Mouse (Mus musculus): ENCODE measurements around the gene Tor1aip2. TPM values are rescaled to one million over a fixed set of nuclear protein-coding genes. Genes with fewer than 3 reads are reported as not detected.

The Tor1aip2 gene
- total and polyA plus RNA-seq, 3 experiments = 28.7 to 69.5 (median 62.8) TPM

GRCm38 (mm10) chr1:156020402-156020801 lies 14.8 kb upstream of the Tor1aip2 start:
- TF ChIP-seq ZC3H11A (IDR thresholded peaks at IDR 0.05; ENCODE audit: low read depth, low read length) (no peak), JUND (conservative IDR thresholded peaks at IDR 0.05; ENCODE audit: low read depth, low read length) (no peak), ELF1 (IDR thresholded peaks at IDR 0.05; ENCODE audit: low read depth, low read length) (no peak), NELFE (IDR thresholded peaks at IDR 0.05; ENCODE audit: low read depth, low read length) (no peak), MAX (IDR thresholded peaks at IDR 0.05; ENCODE audit: low read length) (no peak), PAX5 (IDR thresholded peaks at IDR 0.05; ENCODE audit: low read length) (no peak), ZNF384 (IDR thresholded peaks at IDR 0.05; ENCODE audit: low read depth, low read length) (no peak), UBTF (IDR thresholded peaks at IDR 0.05; ENCODE audit: low read depth, low read length) (no peak), TBP (conservative IDR thresholded peaks at IDR 0.05; ENCODE audit: low read depth, low read length) (no peak), MYC (IDR thresholded peaks at IDR 0.05; ENCODE audit: low read depth, low read length) (no peak), RCOR1 (conservative IDR thresholded peaks at IDR 0.05; ENCODE audit: low read depth, low read length) (no peak)

GRCm38 (mm10) chr1:156024831-156025503 lies 10.2 kb upstream of the Tor1aip2 start:
- no peak overlapping the region for H3K27ac ChIP-seq (ENCODE audit: insufficient read depth, low read depth)
- H3K9me3 ChIP-seq (replicated peaks; ENCODE audit: low read length) = no peaks in the 10 kb centered on the region
- no peak overlapping the region for H3K4me2 ChIP-seq (ENCODE audit: insufficient read depth, low read depth, poor library complexity, severe bottlenecking)
- TF ChIP-seq ELF1 (IDR thresholded peaks at IDR 0.05; ENCODE audit: low read depth, low read length) (no peak), IRF4 (IDR thresholded peaks at IDR 0.05; ENCODE audit: low read depth, low read length) (no peak), ETS1 (conservative IDR thresholded peaks at IDR 0.05; ENCODE audit: low read depth, low read length) (no peak), POLR2AphosphoS2 (IDR thresholded peaks at IDR 0.05; ENCODE audit: low read depth, low read length) (no peak), NELFE (IDR thresholded peaks at IDR 0.05; ENCODE audit: low read depth, low read length) (no peak), CTCF (conservative IDR thresholded peaks at IDR 0.05 in 1 of 2, IDR thresholded peaks at IDR 0.05 in 1 of 2; ENCODE audit: low read depth in 2 of 2, low read length in 2 of 2) (no peak), PAX5 (IDR thresholded peaks at IDR 0.05; ENCODE audit: low read length) (no peak), ZC3H11A (IDR thresholded peaks at IDR 0.05; ENCODE audit: low read depth, low read length) (no peak), E2F4 (IDR thresholded peaks at IDR 0.05; ENCODE audit: insufficient replicate concordance, low read depth, low read length) (no peak), KAT2A (IDR thresholded peaks at IDR 0.05; ENCODE audit: insufficient replicate concordance, low read length) (no peak), CHD1 (IDR thresholded peaks at IDR 0.05; ENCODE audit: low read depth, low read length) (no peak), MAFK (IDR thresholded peaks at IDR 0.05; ENCODE audit: insufficient replicate concordance, low read length) (no peak), SIN3A (IDR thresholded peaks at IDR 0.05; ENCODE audit: low read length) (no peak), JUN (IDR thresholded peaks at IDR 0.05; ENCODE audit: insufficient read depth, low read depth, low read length) (no peak), MXI1 (IDR thresholded peaks at IDR 0.05; ENCODE audit: low read depth, low read length) (no peak), RCOR1 (conservative IDR thresholded peaks at IDR 0.05; ENCODE audit: low read depth, low read length) (no peak), ZKSCAN1 (IDR thresholded peaks at IDR 0.05; ENCODE audit: borderline replicate concordance, low read depth, low read length) (no peak), MAZ (IDR thresholded peaks at IDR 0.05; ENCODE audit: low read depth, low read length) (no peak), HCFC1 (IDR thresholded peaks at IDR 0.05; ENCODE audit: low read depth, low read length) (no peak), USF2 (conservative IDR thresholded peaks at IDR 0.05; ENCODE audit: low read depth, low read length) (no peak)
- in situ Hi-C loops (cut with MboI; ENCODE audit: low pct_ligation_motif_present, low pct_unique_long_range_greater_than_20kb, low sequenced_read_pairs) (no loop called here), dilution Hi-C loops (cut with MboI; ENCODE audit: extremely low pct_ligation_motif_present, extremely low pct_unique_long_range_greater_than_20kb, low sequenced_read_pairs) (no loop called here)
- H3K79me2 ChIP-seq (replicated peaks; ENCODE audit: control insufficient read depth, extremely low read depth, insufficient read depth, poor library complexity, severe bottlenecking) = no peaks in the 10 kb centered on the region; the same call in 1 of the 2 replicates
- peaks cover 0 to 9% of the 10 kb centered on the region in 2 experiments; a peak in 1 of 4 replicates for H3K4me1 ChIP-seq (ENCODE audit: control insufficient read depth in 1 of 2, insufficient read depth in 2 of 2)
- H3K27me3 ChIP-seq (replicated peaks) = no peaks in the 10 kb centered on the region
- DNase-seq (ENCODE audit: extremely low read depth) = no peak
- peaks cover 30 to 64% of the 10 kb centered on the region in 2 experiments for H3K36me3 ChIP-seq (replicated peaks in 1 of 2; ENCODE audit: control insufficient read depth in 1 of 2, insufficient read depth in 1 of 2, low read length in 1 of 2)
- no peak overlapping the region for H3K9ac ChIP-seq (ENCODE audit: insufficient read depth, low read depth)
- H3K4me3 ChIP-seq (replicated peaks in 1 of 3; ENCODE audit: low read depth in 2 of 3, low read length in 2 of 3, poor library complexity in 1 of 3) = no peak overlapping the region

More at GRCm38 (mm10) chr1:156020402-156020801, 14.8 kb upstream of the Tor1aip2 start:
- Histone ChIP-seq H3K79me2 (replicated peaks; ENCODE audit: control insufficient read depth, extremely low read depth, insufficient read depth, poor library complexity, severe bottlenecking) (no peaks in the 10 kb centered on the region), H3K9me3 (replicated peaks; ENCODE audit: low read length) (no peaks in the 10 kb centered on the region), H3K36me3 (replicated peaks in 1 of 2; ENCODE audit: control insufficient read depth in 1 of 2, insufficient read depth in 1 of 2, low read length in 1 of 2) (peaks cover 39 to 70% of the 10 kb centered on the region in 2 experiments), H3K9ac (ENCODE audit: insufficient read depth, low read depth) (no peak overlapping the region), H3K4me2 (ENCODE audit: insufficient read depth, low read depth, poor library complexity, severe bottlenecking) (no peak overlapping the region), H3K4me3 (replicated peaks in 1 of 3; ENCODE audit: low read depth in 2 of 3, low read length in 2 of 3, poor library complexity in 1 of 3) (no peak overlapping the region), H3K27me3 (replicated peaks) (no peaks in the 10 kb centered on the region), H3K27ac (ENCODE audit: insufficient read depth, low read depth) (no peak overlapping the region), H3K4me1 (ENCODE audit: control insufficient read depth in 1 of 2, insufficient read depth in 2 of 2) (no peaks in the 10 kb centered on the region)
- DNase-seq (ENCODE audit: extremely low read depth) = no peak
- in situ Hi-C loops (cut with MboI; ENCODE audit: low pct_ligation_motif_present, low pct_unique_long_range_greater_than_20kb, low sequenced_read_pairs) = no loop called here
- dilution Hi-C loops (cut with MboI; ENCODE audit: extremely low pct_ligation_motif_present, extremely low pct_unique_long_range_greater_than_20kb, low sequenced_read_pairs) = no loop called here
